Mouse (Mus musculus) gastrocnemius, postnatal 36 days (tissue): ENCODE measurements around the gene Kif9. TPM values are rescaled to one million over a fixed set of nuclear protein-coding genes. Genes with fewer than 3 reads are reported as not detected.

Experiments used
- DNase-seq, 2 experiments: peaks; one replicate each; pipeline ENCODE4 v3.0.0; 2022
- intact Hi-C: fragments of 180-260 bp; cut with DNase I; formaldehyde crosslinking; loops from one replicate; pipeline ENCODE4 v1.15.1; 2025
- long read RNA-seq, 2 experiments: library from polyadenylated mRNA; stranded (forward); transcript quantifications; one replicate each; pipeline ENCODE4 v2.0.0; 2021
- total RNA-seq, 2 experiments: library from RNA; stranded (reverse); gene quantifications; 2 replicates each; pipeline ENCODE4 v1.2.3; 2021

Gene Kif9
- under 1 TPM in 1 of 2 experiments, not detected in 1; 0.17 TPM for total RNA-seq
- long read RNA-seq, experiment 1: 0 reads
- long read RNA-seq, experiment 2: 0 reads

DNA sequence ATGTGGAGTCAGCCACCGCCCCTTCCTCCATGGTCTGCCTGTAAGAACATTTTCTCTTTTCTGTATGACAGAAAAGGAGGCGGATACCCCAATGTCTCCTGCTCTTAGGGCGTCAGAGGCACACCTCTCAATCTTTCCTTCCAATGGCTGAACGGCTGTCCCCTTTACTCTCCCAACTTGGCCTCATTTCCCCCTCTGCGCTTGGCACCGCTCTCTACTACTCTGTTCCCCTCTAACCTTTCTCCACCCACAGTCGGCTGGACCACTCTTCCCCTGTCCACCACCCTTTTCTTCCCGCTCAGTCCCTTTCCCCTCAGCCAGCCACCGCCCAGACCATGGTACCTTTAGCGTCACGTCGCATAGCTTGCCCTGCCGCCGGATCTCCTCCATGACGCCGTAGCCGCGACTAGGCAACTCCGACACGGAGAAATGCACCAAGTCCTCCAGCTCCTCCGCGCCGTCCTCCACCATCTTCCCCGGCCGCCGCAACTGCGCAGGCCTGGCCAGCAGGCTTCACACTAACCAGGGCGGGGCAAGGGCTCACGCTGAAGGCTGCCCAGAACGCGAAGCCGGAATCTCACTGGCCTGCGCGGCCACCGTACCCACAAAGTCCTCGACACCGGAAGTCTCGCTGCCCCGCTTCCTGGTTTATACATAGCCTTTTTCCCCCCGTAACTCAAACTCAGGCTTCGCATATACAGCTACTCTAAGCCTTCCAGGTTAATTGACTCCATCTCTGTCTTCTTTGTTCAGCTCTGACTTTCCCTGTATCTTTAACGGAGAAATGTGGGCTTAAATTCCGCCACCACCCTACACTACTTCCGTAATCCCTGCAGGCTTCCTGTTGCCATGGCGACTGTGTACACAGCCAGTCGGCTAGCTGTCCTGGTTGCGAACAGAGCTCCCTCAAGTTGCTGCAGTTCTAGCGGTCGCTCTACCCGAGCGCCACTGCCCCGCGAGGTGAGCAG lies at the start of gene Kif9, which contains the start of gene Klhl18:
Gene Kif9 (plus strand): TSS at position 835 of the 968 bp plus-strand sequence.
Gene Klhl18 (minus strand): TSS at position 571 of the 968 bp plus-strand sequence.
- DNase-seq: peak; percentile 95
- intact Hi-C loops: loop anchor here (2.0 kb wide), 1 partner anchor 56 kb away; the partner anchor contains the start of gene Setd2

DNA sequence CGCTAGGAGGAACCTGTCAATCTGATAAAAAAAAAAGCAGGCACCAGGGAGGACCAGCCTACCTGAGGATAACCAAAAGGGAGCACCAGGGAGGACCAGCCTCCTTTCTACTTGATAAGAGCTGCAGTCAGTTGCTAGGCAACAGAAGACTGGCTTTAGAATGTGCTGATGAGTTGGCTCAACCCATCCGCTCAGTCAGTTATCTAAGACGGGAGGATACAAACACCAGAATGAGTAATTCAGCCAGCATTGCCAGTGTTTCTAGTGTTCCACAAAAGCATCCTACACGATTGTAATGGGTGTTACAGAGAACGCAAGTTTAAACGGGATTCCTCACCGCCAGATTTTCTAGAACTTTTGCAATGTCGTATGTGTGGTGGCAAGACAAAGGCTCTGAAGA lies 45.5 kb upstream of the Kif9 start:
- intact Hi-C loops: no loop called here

DNA sequence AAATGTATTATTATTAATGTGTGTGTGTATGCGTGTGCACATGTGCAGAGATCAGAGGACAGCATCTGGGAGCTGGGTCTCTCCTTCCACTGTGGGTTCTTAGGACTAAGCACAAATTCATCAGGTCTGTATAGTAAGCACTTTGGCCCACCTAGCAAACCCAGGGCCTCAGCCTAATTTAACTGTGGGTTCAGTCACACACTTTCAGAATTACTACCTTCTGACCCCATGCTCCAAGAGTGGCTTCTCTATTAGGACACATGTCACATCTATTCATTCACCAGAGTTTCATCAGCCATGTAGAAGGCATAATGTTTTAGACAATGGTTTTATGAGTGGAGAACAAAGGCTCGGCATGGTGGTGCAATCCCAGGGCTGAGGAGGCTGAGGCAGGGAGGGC lies 43.7 kb upstream of the Kif9 start:
- intact Hi-C loops: no loop called here
- no peak for DNase-seq

More for the DNA sequence above, 45.5 kb upstream of the Kif9 start:
- no peak for DNase-seq

DNA sequence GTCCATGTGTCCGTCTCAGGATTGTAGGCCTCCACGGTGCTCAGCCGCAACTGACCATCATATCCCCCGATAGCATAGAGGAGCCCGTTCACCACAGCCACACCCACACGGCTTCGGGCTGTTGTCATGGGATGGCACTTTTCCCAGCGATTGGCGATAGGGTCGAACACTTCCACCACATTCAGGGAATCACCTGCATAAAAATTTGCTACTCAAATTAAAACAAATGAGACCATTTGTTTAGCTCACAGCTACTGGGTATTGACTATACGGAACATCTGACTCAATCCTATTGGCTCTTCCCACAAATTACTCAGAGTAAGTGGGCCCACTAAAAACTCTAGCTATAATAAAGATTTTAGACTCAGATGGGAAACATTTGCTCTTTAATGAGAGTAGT lies 40.7 kb upstream of the Kif9 start:
- DNase-seq: no peak
- intact Hi-C loops: no loop called here

DNA sequence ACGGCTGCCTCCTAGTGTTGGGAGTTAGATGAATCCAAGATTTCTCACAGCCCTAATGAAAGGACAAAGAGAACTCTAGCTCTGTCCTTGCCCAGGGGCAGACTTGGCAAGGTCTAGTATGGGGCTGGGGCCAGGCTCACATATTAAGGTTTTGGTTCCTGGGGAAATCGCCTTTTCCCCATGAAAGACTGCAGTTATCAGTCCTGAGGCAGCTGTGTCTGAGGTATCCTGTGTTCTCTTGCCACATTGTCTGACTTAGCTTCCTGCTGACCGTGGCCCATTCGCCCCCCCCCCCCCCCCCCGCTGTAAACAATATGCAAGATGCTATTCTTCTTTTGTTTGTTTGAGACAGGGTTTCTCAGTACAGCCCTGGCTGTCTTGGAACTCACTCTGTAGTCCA lies 36.7 kb upstream of the Kif9 start:
- intact Hi-C loops: no loop called here

DNA sequence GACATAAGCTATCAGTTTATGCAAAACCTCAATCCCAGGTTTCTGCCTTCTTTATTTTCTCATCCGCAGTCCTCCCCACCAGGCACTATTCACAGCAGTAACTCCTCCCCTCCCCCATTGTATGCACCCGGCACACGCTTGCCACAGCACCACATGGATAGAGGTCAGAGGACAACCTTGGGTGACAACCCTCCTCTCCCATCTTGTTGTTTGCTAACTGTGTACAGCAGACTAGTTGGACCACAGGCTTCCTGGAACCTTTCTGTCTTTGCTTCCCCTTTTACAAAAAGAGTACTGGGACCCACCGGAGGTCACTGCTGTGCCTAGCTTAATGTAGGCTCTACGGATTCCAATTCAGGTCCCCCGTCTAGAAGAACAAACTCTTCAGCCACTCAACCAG lies 36.2 kb upstream of the Kif9 start:
- no peak for DNase-seq
- intact Hi-C loops: no loop called here

More for the DNA sequence above, 36.7 kb upstream of the Kif9 start:
- DNase-seq: no peak

DNA sequence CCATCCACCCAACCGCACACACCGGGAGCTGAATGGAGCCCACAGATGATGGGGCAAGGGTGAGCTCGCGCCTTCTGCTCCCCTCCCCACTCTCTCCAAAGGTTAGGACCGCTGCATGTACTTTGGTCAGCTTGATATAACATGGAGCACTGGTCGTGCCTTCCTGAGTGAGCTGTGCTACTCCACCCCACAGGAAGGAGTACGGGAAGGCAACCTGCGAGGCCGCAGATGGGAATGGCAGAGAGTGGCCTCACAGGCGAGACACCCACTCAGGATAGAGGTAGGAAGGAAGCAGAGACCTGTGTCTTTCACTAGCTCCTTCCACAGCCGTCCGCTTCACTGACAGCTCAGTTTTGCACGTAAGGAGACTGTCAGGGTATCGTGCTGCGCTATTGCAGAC lies 28.4 kb upstream of the Kif9 start:
- intact Hi-C loops: loop anchor here (2.0 to 5.0 kb wide), 2 partner anchors 182 to 264 kb away; no protein-coding TSS in a partner anchor
- no peak for DNase-seq

DNA sequence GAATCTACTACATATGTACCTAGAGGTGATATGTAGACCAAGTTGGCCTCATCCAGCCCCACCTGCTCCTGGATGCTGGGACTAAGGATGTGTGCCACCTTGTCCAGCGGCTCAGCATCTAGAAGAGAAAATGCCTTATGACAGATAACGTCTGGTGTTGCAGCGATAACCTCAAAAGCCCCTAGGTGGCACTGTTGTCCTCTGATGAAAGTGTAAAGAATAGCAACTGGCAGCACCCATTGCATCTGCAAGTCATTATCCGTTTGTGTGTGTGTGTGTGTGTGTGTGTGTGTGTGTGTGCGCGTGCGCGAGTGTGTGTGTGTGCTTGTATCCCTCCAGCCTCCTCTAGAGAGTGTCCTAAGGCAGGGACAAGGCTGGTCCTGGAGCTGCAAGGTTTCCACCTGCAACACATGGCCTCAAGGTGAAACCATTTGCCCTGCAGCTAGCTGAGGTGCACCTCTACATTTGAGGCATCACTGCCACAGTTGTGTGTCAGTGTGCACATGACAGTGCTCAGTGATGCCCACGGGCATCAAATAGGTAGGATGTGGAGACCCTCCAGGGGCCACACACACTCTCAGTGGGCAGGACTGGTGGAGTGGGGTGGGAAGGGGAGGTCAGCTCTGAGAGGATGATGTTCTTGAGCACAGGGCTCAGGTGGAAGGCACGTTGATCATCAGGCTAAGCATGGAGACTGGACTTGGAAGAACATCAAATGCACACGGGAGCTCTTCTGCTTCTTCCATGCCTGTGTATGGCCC lies 27.7 kb upstream of the Kif9 start:
- DNase-seq: peak; percentile 58 to 69
- intact Hi-C loops: loop anchor here (2.0 to 5.0 kb wide), 2 partner anchors 182 to 263 kb away; no protein-coding TSS in a partner anchor

DNA sequence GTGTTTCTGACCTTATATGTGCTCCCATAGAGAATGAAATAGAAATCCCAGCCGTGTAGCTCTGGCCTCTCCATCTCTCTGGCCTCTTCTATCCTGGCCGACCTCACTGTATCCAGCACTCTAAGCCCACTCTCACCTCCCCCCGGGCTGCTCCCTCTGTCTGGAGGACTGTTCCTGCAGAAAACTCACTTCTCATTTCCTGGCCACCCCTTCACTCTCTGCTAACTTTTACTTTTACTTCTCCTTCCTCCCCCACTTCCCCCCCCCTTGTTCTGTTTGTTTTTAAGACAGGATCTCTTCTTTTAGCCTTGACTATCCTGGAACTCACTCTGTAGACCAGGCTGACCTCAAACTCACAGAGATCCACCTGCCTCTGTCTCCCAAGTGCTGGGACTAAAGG lies 24.2 kb upstream of the Kif9 start:
- intact Hi-C loops: no loop called here
- no peak for DNase-seq

DNA sequence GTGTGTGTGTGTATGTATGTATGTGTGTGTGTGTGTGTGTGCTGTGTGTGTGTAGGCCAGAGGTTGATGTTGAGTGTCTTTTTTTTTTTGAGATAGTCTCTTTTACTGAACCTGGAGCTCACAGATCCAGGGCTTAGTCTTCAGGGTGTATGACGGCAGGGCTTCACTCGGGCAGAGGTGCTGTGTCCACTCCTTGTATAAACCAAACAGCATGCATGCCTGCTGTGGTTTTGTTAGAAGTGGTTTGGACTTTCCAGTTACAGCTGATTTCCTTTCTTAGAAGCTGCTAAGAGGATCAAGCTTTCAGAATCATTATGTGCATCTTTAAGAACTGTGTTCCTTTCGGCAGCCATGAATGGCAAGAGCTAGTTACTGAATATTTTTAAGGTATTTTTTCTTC lies 18.8 kb upstream of the Kif9 start:
- intact Hi-C loops: no loop called here
- DNase-seq: no peak

DNA sequence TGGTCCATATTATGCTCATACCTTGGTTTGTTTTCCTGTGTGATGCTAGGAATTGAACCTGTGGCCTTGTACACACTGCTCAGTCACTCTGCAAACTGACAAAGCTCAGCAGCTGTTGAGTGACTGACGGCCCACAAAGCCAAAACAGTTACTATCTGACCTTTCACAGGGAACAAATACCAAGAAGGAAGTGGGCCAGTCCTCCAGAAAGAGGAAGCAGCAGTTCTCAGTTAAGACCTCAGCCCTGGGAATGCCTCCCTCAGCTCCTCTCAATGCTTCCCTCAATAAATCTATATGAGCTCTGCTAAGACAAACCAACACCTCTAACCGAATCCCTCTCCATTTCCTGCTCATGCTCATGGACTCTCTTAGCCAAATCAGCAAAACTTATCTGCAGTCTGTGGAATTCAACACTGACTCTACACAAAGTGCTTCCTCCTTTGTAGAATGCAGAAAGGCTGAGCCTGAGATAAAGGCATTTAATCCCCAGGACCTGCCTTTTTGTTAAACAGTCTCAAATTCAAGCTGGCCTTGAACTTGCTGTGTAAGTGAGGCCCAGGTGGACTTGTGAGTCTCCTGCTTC lies 17.5 kb upstream of the Kif9 start:
- DNase-seq: no peak
- intact Hi-C loops: no loop called here

DNA sequence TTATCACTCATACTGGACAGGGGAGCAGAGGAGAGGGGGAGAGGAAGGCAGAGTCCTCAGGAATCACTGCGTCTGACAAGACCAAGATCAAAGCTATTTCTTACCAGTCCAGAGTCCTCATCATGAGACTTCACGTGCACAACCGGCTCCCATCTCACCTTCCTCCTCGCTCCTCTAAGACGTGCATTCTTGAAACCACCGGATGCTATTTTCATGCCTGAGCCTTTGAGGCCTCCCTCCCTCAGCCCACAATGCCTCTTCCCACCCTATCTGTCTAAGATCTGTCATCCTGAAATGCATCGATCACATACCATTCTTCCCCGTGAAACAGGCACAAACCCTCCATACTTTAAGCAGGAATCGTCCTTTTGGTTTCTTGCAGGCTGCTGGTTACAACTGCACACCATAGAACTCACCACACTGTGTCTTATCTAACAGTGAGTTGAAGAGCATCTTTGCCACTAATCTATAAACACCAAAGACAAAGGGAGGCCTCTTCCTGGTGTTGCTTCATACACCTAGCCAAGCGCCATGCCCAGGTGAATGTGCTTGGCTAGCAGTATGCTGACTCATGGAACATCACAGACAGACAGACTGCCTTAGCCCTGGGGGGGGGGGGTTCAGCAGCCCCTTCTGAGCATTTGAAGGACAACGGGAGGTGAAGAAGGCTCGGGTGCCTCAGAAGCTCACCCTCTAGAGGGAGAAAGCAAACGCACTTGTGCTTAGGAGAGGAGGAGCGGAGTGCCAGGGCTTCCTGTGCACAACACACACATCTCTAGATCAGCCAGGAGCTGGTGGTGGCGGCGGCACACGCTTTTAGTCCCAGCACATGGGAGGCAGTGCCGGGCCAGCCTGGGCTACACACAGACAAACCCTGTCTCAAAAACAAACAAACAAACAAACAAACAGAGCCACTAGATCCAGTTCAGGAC lies 15.6 kb upstream of the Kif9 start:
- intact Hi-C loops: loop anchor here (5.0 kb wide), 1 partner anchor 241 kb away; no protein-coding TSS in a partner anchor
- DNase-seq: no peak

DNA sequence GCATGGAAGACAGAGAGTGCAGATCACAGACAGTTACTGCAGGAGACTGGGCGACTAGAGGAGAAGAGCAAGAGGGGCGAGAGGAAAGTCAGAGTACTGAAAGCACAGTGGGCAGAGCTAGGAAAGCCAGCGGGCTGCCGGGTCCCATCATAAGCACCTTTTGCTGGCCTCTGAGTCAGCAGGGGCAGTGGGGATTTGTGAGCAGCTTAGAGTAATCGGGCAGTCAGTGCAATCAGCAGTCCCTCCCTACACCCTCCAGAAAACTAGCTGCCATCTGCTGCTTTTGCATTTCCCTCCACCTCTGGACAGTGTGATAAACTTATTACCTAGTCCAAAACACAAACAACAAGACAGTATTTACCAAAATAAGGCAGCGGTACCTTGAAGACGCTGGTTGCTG lies 14.4 kb upstream of the Kif9 start:
- intact Hi-C loops: loop anchor here (5.0 kb wide), 1 partner anchor 240 kb away; no protein-coding TSS in a partner anchor
- no peak for DNase-seq

DNA sequence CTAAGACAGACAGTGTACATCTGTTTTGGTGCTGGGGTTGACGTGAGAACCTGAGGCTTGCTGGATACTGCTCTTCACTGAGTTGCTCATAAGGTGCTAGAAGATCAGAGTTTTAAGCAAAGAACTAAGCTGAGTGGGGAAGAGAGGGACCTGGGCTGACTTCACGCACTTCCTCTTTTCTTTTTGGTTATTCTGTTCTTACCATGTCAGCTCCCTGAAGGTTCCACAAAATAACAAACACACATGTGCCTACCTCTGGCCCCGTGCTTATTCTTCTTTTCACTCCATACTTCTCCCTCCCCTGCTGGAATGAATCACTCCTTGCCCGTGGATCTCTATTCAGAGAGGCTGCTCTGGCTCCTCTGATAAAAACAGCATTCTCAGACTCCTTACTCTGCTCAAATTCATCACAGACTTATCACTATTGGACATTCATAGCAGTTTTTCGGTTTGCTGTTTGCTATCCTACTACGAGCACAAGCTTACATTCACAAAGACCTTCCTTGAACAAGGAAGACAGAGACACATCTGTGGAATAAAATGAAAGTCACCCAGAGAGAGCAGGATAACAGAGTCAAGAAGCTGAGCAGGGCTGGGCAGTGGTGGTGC lies 12.7 kb upstream of the Kif9 start:
- intact Hi-C loops: loop anchor here (5.0 kb wide), 1 partner anchor 238 kb away; no protein-coding TSS in a partner anchor
- DNase-seq: no peak

DNA sequence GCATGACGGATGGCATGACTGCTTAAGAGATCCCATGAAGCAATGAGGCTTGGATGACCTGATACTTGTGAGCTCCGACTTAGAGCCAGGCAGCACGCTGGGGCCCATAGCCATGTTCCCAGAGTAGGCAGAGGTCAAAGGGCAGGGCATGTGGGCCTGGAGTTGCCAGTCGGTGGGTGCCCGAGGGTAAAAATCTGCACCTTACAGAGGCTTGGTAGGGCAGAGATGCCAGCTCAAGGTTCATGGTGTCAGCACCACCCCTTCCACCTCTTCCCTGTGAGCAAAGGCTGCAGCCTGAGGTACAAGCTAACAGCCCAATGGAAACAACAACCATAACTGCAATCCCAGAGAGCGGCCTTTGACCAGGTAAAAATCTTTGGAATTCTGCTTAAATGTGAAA lies 11.4 kb upstream of the Kif9 start:
- DNase-seq: no peak
- intact Hi-C loops: no loop called here

DNA sequence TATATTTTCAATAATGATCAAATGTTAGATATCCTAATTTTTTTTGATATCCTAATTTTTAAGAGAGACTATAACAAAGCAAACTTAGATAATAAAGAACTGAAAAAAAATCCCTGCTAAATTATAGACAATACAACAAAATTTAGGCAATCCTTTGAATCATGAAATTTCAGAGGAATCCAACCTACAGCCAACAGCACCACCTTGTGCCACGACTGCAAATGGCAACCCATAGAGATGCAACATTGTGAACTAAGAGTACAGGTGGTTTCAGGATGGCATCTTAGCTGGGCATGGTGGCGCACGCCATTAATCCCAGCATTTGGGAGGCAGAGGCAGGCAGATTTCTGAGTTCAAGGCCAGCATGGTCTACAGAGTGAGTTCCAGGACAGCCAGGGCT lies 10.6 kb upstream of the Kif9 start:
- DNase-seq: no peak
- intact Hi-C loops: no loop called here

DNA sequence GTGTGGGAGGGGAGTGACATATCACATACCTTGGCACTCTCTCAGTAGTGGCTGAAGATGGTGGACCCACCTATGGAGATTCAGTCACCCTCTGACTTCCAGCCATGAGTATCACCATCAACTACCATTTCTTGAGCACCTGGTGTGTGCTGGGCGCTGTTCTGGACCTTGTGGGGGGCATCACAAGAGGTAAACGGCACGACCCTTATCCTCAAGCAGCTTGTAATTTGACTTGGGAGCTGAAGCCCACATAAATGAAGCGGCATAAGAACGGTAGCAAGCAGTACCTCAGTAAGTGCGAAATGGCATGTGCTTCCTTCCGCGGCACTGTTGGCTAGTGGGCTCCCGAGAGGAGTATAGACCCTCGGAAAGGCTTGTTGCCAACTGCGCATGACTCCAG lies 1.2 kb downstream of the Kif9 start:
- no peak for DNase-seq

DNA sequence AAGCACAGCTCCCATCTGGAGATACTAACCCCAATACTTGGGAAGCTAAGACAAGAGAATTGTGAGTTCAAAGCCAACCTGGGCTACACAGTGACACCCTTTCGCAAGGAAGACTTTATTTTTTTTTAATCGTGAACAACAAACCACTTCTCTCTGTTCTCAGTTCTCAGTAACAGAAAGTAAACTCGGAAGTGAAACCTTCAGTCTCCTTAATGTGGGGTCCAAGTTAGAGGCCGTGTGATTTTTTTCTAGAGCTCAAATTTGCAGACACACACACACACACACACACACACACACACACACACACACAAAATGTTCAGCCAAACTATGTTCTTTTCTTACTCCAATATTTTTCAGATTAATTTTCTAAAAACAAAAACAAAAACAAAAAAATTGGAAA lies 1.9 kb downstream of the Kif9 start:
- no peak for DNase-seq
- intact Hi-C loops: no loop called here

More for the DNA sequence above, 1.2 kb downstream of the Kif9 start:
- intact Hi-C loops: loop anchor here (2.0 kb wide), 1 partner anchor 55 kb away; the partner anchor contains the start of gene Setd2

DNA sequence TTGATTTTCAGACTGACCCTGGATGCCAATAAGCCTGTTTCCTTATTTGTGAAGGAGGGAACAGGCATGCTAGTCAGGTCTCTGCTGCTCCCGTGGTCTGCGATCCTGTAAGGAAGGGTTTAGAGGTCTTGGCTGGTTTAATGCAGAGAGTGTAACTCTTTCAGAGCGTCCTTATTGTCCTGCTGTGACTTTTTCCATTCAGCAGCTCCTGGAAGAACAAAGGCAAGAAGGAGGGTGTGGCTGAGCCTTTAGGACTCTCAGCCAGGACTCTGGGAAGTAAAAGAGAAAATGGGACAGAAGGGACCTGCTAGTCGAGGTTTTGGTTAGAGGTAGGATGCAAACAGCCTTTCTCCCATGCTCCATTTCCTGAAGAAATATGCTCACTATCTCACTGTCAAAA lies 12.1 kb downstream of the Kif9 start:
- no peak for DNase-seq
- intact Hi-C loops: no loop called here
